Mouse (Mus musculus) spleen, adult 18-20 months (tissue): Measurements from ENCODE around the gene Clec9a.

ENCODE experiments used
- DNase-seq, 2 experiments: peaks; one replicate each; pipeline ENCODE4 v3.0.0; 2022; ENCODE audit warnings: mixed read lengths in 2 of 2

The Clec9a gene

GRCm38 (mm10) chr6:129425812-129426211, 17.1 kb downstream of the Clec9a start:
- no peak for DNase-seq

- DNase-seq = no peak
These were observed 18.6 kb downstream of the Clec9a start for GRCm38 (mm10) chr6:129427281-129427680.

GRCm38 (mm10) chr6:129434239-129434638, 25.6 kb downstream of the Clec9a start:
- no peak for DNase-seq

GRCm38 (mm10) chr6:129436025-129436424, 27.4 kb downstream of the Clec9a start:
- no peak for DNase-seq

GRCm38 (mm10) chr6:129438033-129438432, 29.4 kb downstream of the Clec9a start:
- DNase-seq = no peak

- DNase-seq = no peak
These were observed 41.1 kb downstream of the Clec9a start for GRCm38 (mm10) chr6:129449743-129450142.

- no peak for DNase-seq
These were observed 42.9 kb downstream of the Clec9a start, which contains the start of gene Clec1a for GRCm38 (mm10) chr6:129451411-129452039. TSS of gene Clec1a (minus strand) at chr6:129452000.

- DNase-seq = no peak
These were observed 62.7 kb downstream of the Clec9a start for GRCm38 (mm10) chr6:129471386-129471785.

- DNase-seq = no peak
These were observed 64.0 kb downstream of the Clec9a start for GRCm38 (mm10) chr6:129472627-129473026.
